Mouse (Mus musculus) brown adipose tissue, adult 24 weeks (tissue): Measurements from ENCODE around the gene Ap5m1. TPM values are rescaled to one million over a fixed set of nuclear protein-coding genes. Genes with fewer than 3 reads are reported as not detected.

Experiments used
- H3K27ac ChIP-seq: fragments of 200-500 bp; replicated peaks from 2 replicates; pipeline ENCODE4 v1.5.1; 2012; ENCODE audit warnings: low read depth, mild to moderate bottlenecking, low read length
- H3K4me1 ChIP-seq: fragments of 200-500 bp; 2 replicates; pipeline ENCODE4 v1.6.1; 2012; ENCODE audit warnings: low read length, mixed read lengths; ENCODE audit not compliant: control insufficient read depth, insufficient read depth, insufficient read length
- H3K4me3 ChIP-seq: fragments of 200-500 bp; 2 replicates; pipeline ENCODE4 v1.5.1; 2012; ENCODE audit warnings: low read depth, mild to moderate bottlenecking, low read length, moderate library complexity; ENCODE audit not compliant: insufficient read depth
- polyA plus RNA-seq: library from polyadenylated mRNA; stranded (reverse); fragments of >200 nt; gene quantifications from 2 replicates; pipeline ENCODE4 v1.2.4, GENCODE M21; 2012; ENCODE audit not compliant: missing spikeins, insufficient read depth, insufficient read length

The Ap5m1 gene
- polyA plus RNA-seq: 23.4 and 29.8 TPM in 2 replicates

- H3K4me1 ChIP-seq: peaks cover 3% of the 10 kb centered on the region; the same call in 1 of the 2 replicates
- peak within 1 kb of the TSS; percentile 97 for H3K27ac ChIP-seq
- H3K4me3 ChIP-seq: peak within 1 kb of the TSS; percentile 98
These were observed at the start of gene Ap5m1 for GRCm38 (mm10) chr14:49065529-49066273. Gene Ap5m1 (plus strand): TSS chr14:49066097.

- Histone ChIP-seq H3K4me1 (no peaks in the 10 kb centered on the region), H3K4me3 (no peak overlapping the region), H3K27ac (no peak overlapping the region)
These were observed 46.1 kb upstream of the Ap5m1 start for GRCm38 (mm10) chr14:49019765-49020164.

GRCm38 (mm10) chr14:49027040-49027778, 38.7 kb upstream of the Ap5m1 start:
- no peak overlapping the region for H3K27ac ChIP-seq
- H3K4me3 ChIP-seq: no peak overlapping the region
- no peaks in the 10 kb centered on the region for H3K4me1 ChIP-seq

- no peaks in the 10 kb centered on the region for H3K4me1 ChIP-seq
- H3K27ac ChIP-seq: no peak overlapping the region
- H3K4me3 ChIP-seq: no peak overlapping the region
These were observed 38.0 kb upstream of the Ap5m1 start for GRCm38 (mm10) chr14:49027779-49028368.

- Histone ChIP-seq H3K27ac (no peak overlapping the region), H3K4me1 (no peaks in the 10 kb centered on the region), H3K4me3 (no peak overlapping the region)
These were observed 36.9 kb upstream of the Ap5m1 start for GRCm38 (mm10) chr14:49028991-49029390.

GRCm38 (mm10) chr14:49045610-49046009, 20.3 kb upstream of the Ap5m1 start:
- Histone ChIP-seq H3K27ac (no peak overlapping the region), H3K4me3 (no peak overlapping the region), H3K4me1 (no peaks in the 10 kb centered on the region)

DNA sequence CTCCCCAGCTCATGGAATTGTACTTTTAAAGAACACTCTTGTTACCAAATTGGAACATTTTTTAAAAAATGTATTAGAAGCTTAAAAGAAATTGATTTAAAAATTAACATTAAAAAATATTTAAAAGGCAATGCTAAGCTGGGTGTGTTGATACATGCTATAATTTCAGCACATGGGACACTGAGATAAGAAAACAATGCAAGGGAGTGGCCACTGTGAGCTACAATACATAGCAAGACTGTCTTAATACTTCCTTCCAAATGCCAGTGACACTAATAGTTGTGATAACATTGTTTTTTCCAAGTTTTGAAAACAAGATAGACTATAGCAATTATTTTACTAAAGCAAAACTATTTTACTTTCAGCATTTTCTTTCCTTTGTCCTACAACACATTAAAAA, 16.4 kb upstream of the Ap5m1 start:
- H3K4me3 ChIP-seq: no peak overlapping the region
- no peak overlapping the region for H3K27ac ChIP-seq
- H3K4me1 ChIP-seq: no peaks in the 10 kb centered on the region

DNA sequence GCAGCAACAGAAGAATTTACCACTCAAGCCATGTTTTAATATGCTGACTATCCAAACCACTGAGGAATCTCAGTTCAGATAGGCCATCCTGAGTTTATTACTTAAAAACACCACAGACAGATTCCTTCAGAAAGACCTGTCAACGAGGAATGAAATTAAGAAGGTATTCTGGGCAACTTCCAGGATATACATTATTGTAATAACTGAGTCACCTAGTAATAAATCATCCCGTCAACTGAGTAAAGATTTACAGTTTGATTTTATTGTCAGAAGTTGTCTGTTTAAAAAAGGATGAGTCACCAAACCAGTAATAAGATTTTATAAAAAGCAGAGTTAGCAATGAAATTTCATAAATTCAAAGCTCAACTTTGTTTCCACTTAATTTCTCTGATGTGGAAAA, 2.1 kb upstream of the Ap5m1 start:
- H3K27ac ChIP-seq: no peak overlapping the region
- H3K4me1 ChIP-seq: peaks cover 3% of the 10 kb centered on the region; the same call in 1 of the 2 replicates

DNA sequence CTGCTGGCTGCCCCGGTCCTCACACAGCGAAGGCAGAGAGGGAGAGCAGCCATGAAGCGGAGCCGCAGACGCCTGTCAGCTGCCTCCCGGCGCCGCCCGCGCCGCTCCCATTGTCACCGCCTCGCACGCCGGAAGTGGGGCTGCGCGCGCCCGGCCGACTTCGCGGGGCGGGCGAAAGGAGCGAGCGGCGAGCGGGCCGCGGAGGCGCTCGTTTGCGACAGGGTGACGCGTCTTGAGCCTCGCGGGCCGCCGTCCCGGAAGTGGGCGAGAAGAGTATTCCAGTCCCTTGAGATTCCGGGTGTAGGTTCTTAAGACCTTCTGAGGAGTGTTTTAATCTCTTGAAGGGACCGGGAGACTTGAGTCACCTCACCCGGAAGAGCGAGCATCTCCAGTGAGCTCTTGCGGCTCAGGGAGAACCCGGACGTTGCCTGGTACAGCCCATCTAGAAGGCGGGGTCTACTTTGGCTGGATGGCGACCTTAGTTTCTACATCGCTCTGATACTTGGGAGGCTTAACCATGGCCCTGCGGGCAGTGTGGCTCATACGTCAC, 452 bp downstream of the Ap5m1 start, which contains the start of gene Exoc5:
Exoc5 (minus strand) TSS at position 380 of the 550 bp plus-strand sequence.
- peaks cover 3% of the 10 kb centered on the region; the same call in 1 of the 2 replicates for H3K4me1 ChIP-seq
- H3K4me3 ChIP-seq: peak within 1 kb of the TSS; percentile 98
- peak within 1 kb of the TSS; percentile 97 for H3K27ac ChIP-seq

More for the DNA sequence above, 2.1 kb upstream of the Ap5m1 start:
- H3K4me3 ChIP-seq: no peak overlapping the region

- Histone ChIP-seq H3K4me1 (no peaks in the 10 kb centered on the region), H3K27ac (no peak overlapping the region), H3K4me3 (no peak overlapping the region)
These were observed 6.9 kb downstream of the Ap5m1 start for GRCm38 (mm10) chr14:49072837-49073236.

DNA sequence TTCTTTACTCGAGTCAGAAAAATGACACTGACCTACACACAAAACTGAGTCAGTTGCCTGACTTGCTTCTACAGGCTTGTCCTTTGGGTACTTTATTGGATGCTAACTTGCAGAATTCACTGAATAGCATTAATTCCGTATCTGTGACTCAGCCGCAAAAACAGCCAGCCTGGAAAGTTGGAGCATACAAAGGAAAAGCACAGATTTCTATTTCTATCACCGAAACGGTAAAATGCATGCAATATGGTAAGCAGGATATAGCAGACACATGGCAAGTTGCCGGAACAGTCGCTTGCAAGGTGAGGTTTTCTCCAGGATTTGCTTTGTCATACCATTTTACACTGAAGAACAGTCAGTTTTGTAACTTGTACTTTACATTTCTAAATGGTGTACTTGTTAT, 8.0 kb downstream of the Ap5m1 start:
- Histone ChIP-seq H3K4me1 (no peaks in the 10 kb centered on the region), H3K27ac (no peak overlapping the region), H3K4me3 (no peak overlapping the region)

DNA sequence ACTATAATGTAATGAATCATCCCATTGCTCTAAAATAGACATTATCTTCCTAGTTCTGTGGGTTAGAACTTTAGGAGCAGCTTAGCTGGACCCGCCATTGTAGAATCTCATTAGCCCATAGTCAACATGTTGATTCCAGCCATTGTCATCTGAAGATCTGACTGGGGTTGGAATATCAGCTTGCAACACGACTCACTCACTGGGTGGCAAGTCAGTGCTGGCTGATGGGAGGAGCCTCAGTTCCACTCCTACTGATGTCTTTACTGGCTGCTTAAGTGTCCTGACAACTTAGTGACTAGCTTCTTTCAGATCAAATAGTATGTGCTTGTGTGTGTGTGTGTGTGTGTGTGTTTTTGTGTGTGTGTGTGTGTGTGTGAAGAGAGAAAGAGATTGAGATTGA, 8.5 kb downstream of the Ap5m1 start:
- no peaks in the 10 kb centered on the region for H3K4me1 ChIP-seq
- H3K27ac ChIP-seq: no peak overlapping the region
- H3K4me3 ChIP-seq: no peak overlapping the region

DNA sequence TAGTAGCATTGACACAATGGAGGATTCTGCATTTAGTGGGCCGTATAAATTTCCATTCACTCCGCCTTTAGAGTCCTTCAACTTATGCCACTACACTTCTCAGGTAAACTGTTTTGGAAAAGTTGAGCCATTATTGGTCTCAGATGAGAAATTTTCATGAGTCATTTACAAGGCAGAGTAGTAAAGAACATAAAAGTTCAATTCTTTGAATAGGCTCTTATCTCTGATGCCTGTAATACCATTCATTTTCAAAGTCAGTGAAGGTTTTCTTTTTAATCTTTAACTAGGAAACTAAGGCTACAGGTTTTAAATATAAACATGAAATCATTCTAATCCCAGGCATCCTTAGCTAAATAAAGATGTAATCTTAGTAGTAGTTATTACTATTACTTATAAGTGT, 12.9 kb downstream of the Ap5m1 start:
- H3K4me1 ChIP-seq: no peaks in the 10 kb centered on the region
- no peak overlapping the region for H3K27ac ChIP-seq
- no peak overlapping the region for H3K4me3 ChIP-seq

DNA sequence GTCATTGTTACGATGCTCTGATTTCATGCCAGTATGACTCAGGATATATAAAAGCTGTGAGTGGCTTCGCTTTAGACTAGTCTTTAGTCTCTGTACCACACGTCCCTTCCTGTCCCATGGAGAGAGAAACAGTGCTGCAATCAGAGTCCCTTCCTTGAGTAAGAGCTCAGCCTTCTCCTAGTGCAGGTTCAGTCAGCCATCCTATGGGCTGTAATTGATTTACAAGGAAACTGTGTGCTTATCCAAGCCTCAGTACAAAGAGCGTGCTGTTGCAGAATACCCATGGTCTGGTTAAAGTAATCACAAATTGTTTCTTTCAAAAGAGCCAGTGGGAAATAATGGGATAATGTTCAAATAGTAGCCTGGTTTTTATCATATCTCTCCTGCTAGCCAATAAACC, 20.6 kb downstream of the Ap5m1 start:
- Histone ChIP-seq H3K27ac (no peak overlapping the region), H3K4me3 (no peak overlapping the region), H3K4me1 (no peaks in the 10 kb centered on the region)
